ENCODE assay signal across 10 mouse cellular contexts in the genomic region with DNA sequence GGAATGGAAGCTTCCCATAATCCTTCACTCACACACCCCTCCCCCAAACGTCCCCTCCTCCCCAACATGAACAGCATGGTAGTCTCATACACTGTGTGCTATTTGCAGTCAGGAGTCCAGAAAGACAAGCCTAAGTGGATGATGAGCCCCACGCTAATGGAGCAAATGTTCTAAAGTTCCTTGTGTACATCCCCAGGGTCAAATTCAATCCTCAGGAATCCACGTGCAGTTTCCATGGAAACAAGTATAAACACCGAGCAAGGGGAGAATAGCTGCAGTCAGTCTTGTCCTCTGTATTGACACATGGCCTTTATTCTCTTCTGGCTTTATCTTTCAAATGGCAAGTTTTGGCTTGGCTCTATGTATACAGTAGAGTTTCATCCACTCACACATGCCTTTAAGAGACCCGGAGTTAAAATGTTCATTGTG.
DNase-seq lines count a peak whose midpoint lies in the region; ATAC-seq and TF ChIP-seq lines count a peak whose summit lies in the region.
"Had no signal": no experiment of that assay in that cellular context is flagged by ENCODE, and none has a peak within 500 bp of the region (broad histone marks: within the 10 kb centered on the region; RNA-seq: fewer than 3 reads in every experiment).

No protein-coding gene starts in this region.

- H3K27me3 ChIP-seq in testis, adult 2 months (ENCODE audit: control insufficient read depth, insufficient read depth, low read length) = no peaks in the 10 kb centered on the region
- H3K27me3 ChIP-seq in forebrain, embryonic 13.5 days = no peaks in the 10 kb centered on the region
- H3K27me3 ChIP-seq in midbrain, embryonic 10.5 days (ENCODE audit: low read depth, poor library complexity, severe bottlenecking) = peaks cover 9% of the 10 kb centered on the region; the same call in 1 of the 2 replicates
- H3K27me3 ChIP-seq in stomach, postnatal 0 days (ENCODE audit: control insufficient read depth, insufficient read depth, low read length) = no peaks in the 10 kb centered on the region

- no peak overlapping the region for H3K27ac ChIP-seq in testis, adult 2 months (ENCODE audit: control insufficient read depth, insufficient read depth, low read depth, low read length)
- H3K27ac ChIP-seq in forebrain, embryonic 13.5 days = 0 out of 2 replicates have a peak overlapping the region, but pooled peaks have one; percentile 3
- peak overlapping the region; percentile 74 for H3K27ac ChIP-seq in midbrain, embryonic 10.5 days (replicated peaks)
- no peak overlapping the region for H3K27ac ChIP-seq in stomach, postnatal 0 days (replicated peaks)
- H3K27ac ChIP-seq: layer of hippocampus, adult 2 months had no signal

- peaks cover 5% of the 10 kb centered on the region for H3K4me1 ChIP-seq in testis, adult 2 months (ENCODE audit: control insufficient read depth, insufficient read depth, low read length)
- peaks cover 10% of the 10 kb centered on the region for H3K4me1 ChIP-seq in forebrain, embryonic 13.5 days
- peaks cover 29% of the 10 kb centered on the region for H3K4me1 ChIP-seq in midbrain, embryonic 10.5 days
- no peaks in the 10 kb centered on the region for H3K4me1 ChIP-seq in stomach, postnatal 0 days (replicated peaks; ENCODE audit: control insufficient read depth, insufficient read depth)

- H3K36me3 ChIP-seq in testis, adult 2 months (ENCODE audit: control insufficient read depth, insufficient read depth, low read length) = no peaks in the 10 kb centered on the region
- H3K36me3 ChIP-seq in forebrain, embryonic 13.5 days (ENCODE audit: poor library complexity, severe bottlenecking) = no peaks in the 10 kb centered on the region
- no peaks in the 10 kb centered on the region for H3K36me3 ChIP-seq in midbrain, embryonic 10.5 days
- H3K36me3 ChIP-seq in stomach, postnatal 0 days (ENCODE audit: control insufficient read depth, insufficient read depth, low read length) = no peaks in the 10 kb centered on the region

- no peak overlapping the region for H3K9ac ChIP-seq in forebrain, embryonic 13.5 days
- no peak overlapping the region for H3K9ac ChIP-seq in stomach, postnatal 0 days (ENCODE audit: low read length)

- no peak for DNase-seq in testis, postnatal 10 days (ENCODE audit: low spot score)
- peak; percentile 65 for DNase-seq in midbrain, embryonic 10.5 days (ENCODE audit: low spot score)
- no peak for DNase-seq in stomach, postnatal 0 days (ENCODE audit: low spot score)
- DNase-seq in cerebellum, adult 11 months = no peak
- no peak for DNase-seq in layer of hippocampus, adult 18-20 months (ENCODE audit: low spot score in 2 of 2)
- DNase-seq in gastrocnemius, postnatal 10 days = no peak
- DNase-seq: thymus, postnatal 4 days had no signal

- WGBS in forebrain, embryonic 13.5 days = 2% methylated on average over 5 of the region's 5 CpGs
- 13% methylated on average over 5 of the region's 5 CpGs for WGBS in midbrain, embryonic 10.5 days
- WGBS in stomach, postnatal 0 days = 9% methylated on average over 5 of the region's 5 CpGs

- H3K9me3 ChIP-seq in forebrain, embryonic 13.5 days (replicated peaks) = no peaks in the 10 kb centered on the region
- no peaks in the 10 kb centered on the region for H3K9me3 ChIP-seq in midbrain, embryonic 10.5 days (replicated peaks)
- H3K9me3 ChIP-seq in stomach, postnatal 0 days (ENCODE audit: control insufficient read depth, low read length) = no peaks in the 10 kb centered on the region

- H3K4me3 ChIP-seq in testis, adult 2 months (ENCODE audit: control insufficient read depth, low read depth, low read length) = peak overlapping the region; percentile 62; the same call in 1 of the 2 replicates
- H3K4me3 ChIP-seq in forebrain, embryonic 13.5 days = peak overlapping the region; percentile 28
- H3K4me3 ChIP-seq in midbrain, embryonic 10.5 days = peak overlapping the region; percentile 48
- H3K4me3 ChIP-seq in stomach, postnatal 0 days (ENCODE audit: low read depth, low read length) = no peak overlapping the region
- H3K4me3 ChIP-seq: layer of hippocampus, adult 2 months had no signal

- no peak for TF ChIP-seq CTCF in testis, adult 2 months (IDR thresholded peaks at IDR 0.05; ENCODE audit: control insufficient read depth, insufficient read depth, insufficient replicate concordance, low read depth, low read length)
- no peak for TF ChIP-seq CTCF in stomach, postnatal 0 days (IDR thresholded peaks at IDR 0.05; ENCODE audit: low read depth)

- TF ChIP-seq EP300 in stomach, postnatal 0 days (optimal IDR thresholded peaks at IDR 0.05) = no peak

- ATAC-seq in forebrain, embryonic 13.5 days = peak; percentile 92
- peak; percentile 51; the same call in 1 of the 2 replicates for ATAC-seq in stomach, postnatal 0 days (ENCODE audit: low FRiP score, low TSS enrichment)

- no peak for TF ChIP-seq POLR2A in testis, adult 2 months (IDR thresholded peaks at IDR 0.05; ENCODE audit: control insufficient read depth, low read depth, low read length)

- H3K4me2 ChIP-seq in forebrain, embryonic 13.5 days = peak overlapping the region; percentile 52
- no peak overlapping the region for H3K4me2 ChIP-seq in stomach, postnatal 0 days (replicated peaks; ENCODE audit: low read depth)

Comparison
In these comparisons a context has a peak if more than half of its experiments do, and no peak if none do; other contexts are left out.
1. H3K27ac ChIP-seq: peak in forebrain, embryonic 13.5 days (single experiment) and midbrain, embryonic 10.5 days (single experiment); none in testis, adult 2 months (single experiment) and stomach, postnatal 0 days (single experiment).